Mouse (Mus musculus): ENCODE data around the gene Lin7a.

GRCm38 (mm10) chr10:107255351-107256050 lies 16.0 kb upstream of the Lin7a start:
- TF ChIP-seq CTCF (IDR thresholded peaks at IDR 0.05; ENCODE audit: borderline replicate concordance, insufficient read depth, low read length) (no peak), POLR2A (IDR thresholded peaks at IDR 0.05; ENCODE audit: low read depth, low read length) (no peak)

Measured in embryonic fibroblast, embryonic 13.5 days (primary cell).